Mouse (Mus musculus) heart, embryonic 11.5 days (tissue): ENCODE measurements at regions not wholly inside any gene's neighbourhood (a gene's known extent, or its start where the extent isn't known, plus 50 kb on each side); places are given as distances from the start of the nearest gene placed in this dataset.

Experiments used
- ATAC-seq: fragments of 200-750 bp; cut with Nextera tagmentation; replicated peaks from 2 replicates; pipeline ENCODE4 v1.8.0; 2017; ENCODE audit warnings: moderate library complexity; ENCODE audit not compliant: insufficient number of reproducible peaks, low FRiP score, low TSS enrichment
- H3K27ac ChIP-seq: fragments of 300-500 bp; sonication (generic); 2 replicates; pipeline ENCODE4 v1.5.1; 2014; ENCODE audit warnings: mild to moderate bottlenecking, low read depth, low read length
- H3K27me3 ChIP-seq: fragments of 300-500 bp; sonication (generic); 2 replicates; pipeline ENCODE4 v1.6.1; 2014; ENCODE audit warnings: mild to moderate bottlenecking, low read length, mixed read lengths; ENCODE audit not compliant: control insufficient read depth, insufficient read depth
- H3K36me3 ChIP-seq: fragments of 300-500 bp; sonication (generic); 2 replicates; pipeline ENCODE4 v1.6.1; 2014; ENCODE audit warnings: mild to moderate bottlenecking, low read length, moderate library complexity, mixed read lengths; ENCODE audit not compliant: control insufficient read depth, insufficient read depth
- H3K4me1 ChIP-seq: fragments of 300-500 bp; sonication (generic); 2 replicates; pipeline ENCODE4 v1.6.1; 2014; ENCODE audit warnings: low read length; ENCODE audit not compliant: control insufficient read depth, insufficient read depth
- H3K4me2 ChIP-seq: fragments of 300-500 bp; sonication (generic); 2 replicates; pipeline ENCODE4 v1.6.1; 2014; ENCODE audit warnings: mild to moderate bottlenecking, moderate library complexity
- H3K4me3 ChIP-seq: fragments of 300-500 bp; sonication (generic); 2 replicates; pipeline ENCODE4 v1.5.1; 2014; ENCODE audit warnings: low read depth, low read length
- H3K9ac ChIP-seq: fragments of 300-500 bp; sonication (generic); 2 replicates; pipeline ENCODE4 v1.6.1; 2014; ENCODE audit warnings: mild to moderate bottlenecking, low read depth, low read length, moderate library complexity
- H3K9me3 ChIP-seq: fragments of 300-500 bp; sonication (generic); replicated peaks from 2 replicates; pipeline ENCODE4 v1.6.1; 2016; ENCODE audit warnings: low read length; ENCODE audit not compliant: control insufficient read depth
- WGBS: fragments of 180-500 bp; shearing (Covaris S2); extraction: QIAGEN DNeasy Blood & Tissue Kit; methylation state at CpG from one replicate; pipeline ENCODE4 v1.1.7; 2014; ENCODE audit not compliant: insufficient replicate concordance; 5-methylcytosine and 5-hydroxymethylcytosine counted together

DNA sequence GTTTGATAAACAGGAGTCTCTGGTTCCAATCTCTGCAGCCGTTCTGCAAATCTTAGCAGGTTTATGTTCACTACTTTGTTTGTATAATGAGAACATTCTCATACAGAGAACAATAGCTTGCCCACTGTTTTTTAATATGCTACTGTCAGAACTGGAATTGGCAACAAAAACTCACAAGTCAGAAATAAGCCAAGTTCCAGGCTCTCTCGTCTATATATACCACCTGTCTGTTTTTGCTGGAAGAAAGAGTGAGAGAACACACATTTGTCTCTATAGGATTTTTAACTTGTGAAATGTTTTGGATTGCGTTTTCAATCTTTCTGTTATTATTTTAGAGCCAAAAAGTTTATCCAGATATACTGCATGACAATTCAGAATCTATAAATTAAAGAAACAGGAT, 349.3 kb upstream of the Manea start:
- Histone ChIP-seq H3K9me3 (no peaks in the 10 kb centered on the region), H3K27me3 (no peaks in the 10 kb centered on the region), H3K4me3 (no peak overlapping the region), H3K4me2 (no peak overlapping the region), H3K9ac (no peak overlapping the region), H3K4me1 (no peaks in the 10 kb centered on the region), H3K36me3 (no peaks in the 10 kb centered on the region), H3K27ac (no peak overlapping the region)
- no peak for ATAC-seq
- WGBS = 59% methylated on average over 3 of the region's 3 CpGs
